Mouse (Mus musculus): ENCODE measurements around the gene Gm45618. TPM values are rescaled to one million over a fixed set of nuclear protein-coding genes. Genes with fewer than 3 reads are reported as not detected.

Gm45618 gene
- not detected for polyA plus RNA-seq (2015; fragmentation: Illumina TruSeq; extraction: RNeasy Lipid Tissue Mini Kit (QIAGEN cat#74804); ENCODE audit: low read depth, low replicate concordance)

DNA sequence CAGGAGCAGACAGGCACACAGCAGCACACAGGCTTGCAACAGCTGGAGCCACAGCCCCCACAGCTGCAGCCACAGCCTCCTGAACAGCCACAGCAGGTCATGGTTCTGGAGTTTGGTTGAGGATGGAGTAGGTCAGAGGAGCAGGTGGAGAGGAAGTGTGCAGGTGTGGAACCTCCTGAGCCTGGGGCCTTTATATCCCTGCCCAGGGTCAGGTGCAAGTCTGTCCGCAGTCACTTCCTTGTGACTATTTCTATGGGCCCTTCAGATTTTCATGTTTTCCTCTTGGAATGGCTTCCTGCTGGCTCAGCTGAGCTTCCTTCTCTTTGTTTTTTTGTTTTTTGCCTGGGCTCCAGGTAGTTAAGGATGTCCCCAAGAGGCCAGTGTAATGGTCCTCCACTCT is at the start of gene Gm45618:
Gm45618 (minus strand) TSS at position 101 of the 400 bp plus-strand sequence.

DNA sequence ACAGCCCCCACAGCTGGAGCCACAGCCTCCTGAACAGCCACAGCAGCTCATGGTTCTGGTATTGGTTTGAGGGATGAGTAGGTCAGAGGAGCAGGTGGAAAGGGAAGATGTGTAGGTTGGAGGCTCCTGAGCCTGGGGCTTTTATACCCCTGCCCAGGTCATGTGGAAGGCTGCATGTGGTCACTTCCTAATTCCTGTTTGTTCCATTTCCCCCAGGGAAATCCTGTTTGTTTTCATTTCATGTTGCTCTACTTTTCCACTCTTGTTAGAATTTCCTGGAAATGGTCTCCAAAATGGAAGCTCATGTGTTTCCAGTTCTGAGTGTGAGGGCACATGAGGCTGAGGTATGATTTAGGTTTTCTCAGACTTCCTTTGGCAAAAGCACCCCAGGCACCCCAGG is 45.1 kb upstream of the Gm45618 start, which contains the start of gene Gm4553:
Gm4553 (minus strand) TSS at position 101 of the 400 bp plus-strand sequence.

DNA sequence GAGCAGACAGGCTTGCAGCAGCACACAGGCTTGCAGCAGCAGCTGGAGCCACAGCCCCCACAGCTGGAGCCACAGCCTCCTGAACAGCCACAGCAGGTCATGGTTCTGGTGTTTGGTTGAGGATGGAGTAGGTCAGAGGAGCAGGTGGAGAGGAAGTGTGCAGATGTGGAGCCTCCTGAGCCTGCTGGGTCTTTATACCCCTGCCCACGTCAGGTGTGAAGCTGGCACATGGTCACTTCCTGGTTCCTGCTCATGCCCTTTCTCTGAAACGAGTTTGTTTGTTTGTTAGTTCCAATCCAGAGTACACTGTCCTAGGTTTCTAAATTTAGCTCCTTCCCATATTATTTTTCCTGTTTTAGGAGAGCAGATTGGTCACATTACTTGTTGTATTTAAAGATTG is 36.5 kb upstream of the Gm45618 start, which contains the start of gene Gm29735:
Gm29735 (minus strand) TSS at position 101 of the 400 bp plus-strand sequence.

DNA sequence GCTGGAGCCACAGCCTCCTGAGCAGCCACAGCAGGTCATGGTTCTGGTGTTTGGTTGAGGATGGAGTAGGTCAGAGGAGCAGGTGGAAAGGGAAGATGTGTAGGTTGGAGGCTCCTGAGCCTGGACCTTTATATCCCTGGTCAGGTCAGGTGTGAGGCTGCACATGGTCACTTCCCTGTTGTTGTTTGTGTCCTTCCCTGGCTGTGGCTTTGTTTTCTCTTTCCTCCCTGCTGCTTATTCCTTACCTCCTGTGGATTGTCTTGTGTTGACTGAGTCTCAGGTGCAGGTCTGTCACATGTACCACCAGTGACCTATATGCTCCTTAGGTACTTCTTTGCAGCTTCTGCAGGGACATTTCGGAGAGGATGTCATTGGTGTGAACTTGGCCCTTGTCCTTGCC is 24.0 kb upstream of the Gm45618 start, which contains the start of gene Gm45337:
Gm45337 (minus strand) TSS at position 101 of the 400 bp plus-strand sequence.

DNA sequence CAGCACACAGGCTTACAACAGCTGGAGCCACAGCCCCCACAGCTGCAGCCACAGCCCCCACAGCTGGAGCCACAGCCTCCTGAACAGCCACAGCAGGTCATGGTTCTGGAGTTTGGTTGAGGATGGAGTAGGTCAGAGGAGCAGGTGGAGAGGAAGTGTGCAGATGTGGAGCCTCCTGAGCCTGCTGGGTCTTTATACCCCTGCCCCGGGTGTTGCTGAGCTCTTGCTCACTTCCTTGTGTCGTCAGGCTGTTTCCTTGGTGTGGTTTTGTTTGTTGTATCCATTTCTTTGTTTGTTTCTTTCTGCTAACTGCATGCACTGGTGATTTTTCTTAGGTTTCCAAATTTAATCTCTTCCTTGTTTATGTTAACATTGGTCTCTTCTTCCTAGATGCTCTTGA is 15.4 kb upstream of the Gm45618 start, which contains the start of gene Gm39115:
Gm39115 (minus strand) TSS at position 101 of the 400 bp plus-strand sequence.

DNA sequence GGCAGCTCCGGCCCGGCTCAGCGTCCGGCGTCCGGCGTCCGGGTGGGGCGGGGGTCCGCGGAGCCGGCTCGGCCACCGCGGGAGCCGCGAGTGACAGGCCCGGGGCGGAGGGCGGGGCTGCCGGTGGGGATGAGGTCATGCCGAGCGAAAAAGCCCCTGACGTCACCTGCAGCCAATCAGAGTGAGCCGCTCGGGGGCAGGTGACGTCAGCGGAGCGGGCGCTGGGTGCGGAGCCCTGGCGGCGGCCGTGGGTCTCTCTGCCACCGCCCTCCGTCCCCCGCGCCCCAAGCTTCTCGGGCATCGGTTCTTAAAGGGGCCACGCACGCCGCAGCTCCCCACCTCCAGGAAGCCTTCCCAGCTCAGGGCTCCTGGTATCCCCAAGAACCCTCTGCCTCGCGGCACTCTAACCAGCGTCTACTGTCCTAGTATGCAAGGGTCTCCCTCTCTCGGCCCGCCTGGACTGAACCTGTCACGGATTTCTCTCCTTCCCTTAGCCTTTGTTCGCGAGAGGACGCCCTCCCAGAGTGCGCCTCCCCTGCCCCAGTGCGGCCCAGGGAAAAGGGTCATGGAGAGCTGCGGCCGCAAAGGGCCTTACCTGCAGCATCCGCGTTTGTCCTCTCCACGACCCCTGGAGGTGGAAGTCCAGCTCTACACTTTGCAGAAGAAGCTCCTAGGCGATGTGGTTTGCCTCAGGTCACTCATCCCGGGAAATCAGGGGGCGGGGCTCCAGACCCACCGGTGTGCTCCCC is 25.2 kb downstream of the Gm45618 start, which contains the start of gene Dusp8:
Dusp8 (minus strand) TSS at position 661 of the 749 bp plus-strand sequence.

Other genes with a start within 250 kb of the Gm45618 start
- 111 TPM for gene Tollip, start 202.2 kb downstream of the Gm45618 start, polyA plus RNA-seq (2015; fragmentation: Illumina TruSeq; extraction: RNeasy Lipid Tissue Mini Kit (QIAGEN cat#74804); ENCODE audit: low read depth, low replicate concordance)
- gene Brsk2, start 171.0 kb downstream of the Gm45618 start, polyA plus RNA-seq (2015; fragmentation: Illumina TruSeq; extraction: RNeasy Lipid Tissue Mini Kit (QIAGEN cat#74804); ENCODE audit: low read depth, low replicate concordance): 129 TPM
- 41.2 TPM for gene Mob2, start 59.7 kb downstream of the Gm45618 start, polyA plus RNA-seq (2015; fragmentation: Illumina TruSeq; extraction: RNeasy Lipid Tissue Mini Kit (QIAGEN cat#74804); ENCODE audit: low read depth, low replicate concordance)
- gene Dusp8, start 24.9 kb downstream of the Gm45618 start, polyA plus RNA-seq (2015; fragmentation: Illumina TruSeq; extraction: RNeasy Lipid Tissue Mini Kit (QIAGEN cat#74804); ENCODE audit: low read depth, low replicate concordance): 63.5 TPM
- gene Gm39115, start 15.3 kb upstream of the Gm45618 start, polyA plus RNA-seq (2015; fragmentation: Illumina TruSeq; extraction: RNeasy Lipid Tissue Mini Kit (QIAGEN cat#74804); ENCODE audit: low read depth, low replicate concordance): not detected
- gene Gm45337, start 23.9 kb upstream of the Gm45618 start, polyA plus RNA-seq (2015; fragmentation: Illumina TruSeq; extraction: RNeasy Lipid Tissue Mini Kit (QIAGEN cat#74804); ENCODE audit: low read depth, low replicate concordance): not detected
- not detected for gene Gm29735, start 36.4 kb upstream of the Gm45618 start, polyA plus RNA-seq (2015; fragmentation: Illumina TruSeq; extraction: RNeasy Lipid Tissue Mini Kit (QIAGEN cat#74804); ENCODE audit: low read depth, low replicate concordance)
- gene Gm4553, start 45.0 kb upstream of the Gm45618 start, polyA plus RNA-seq (2015; fragmentation: Illumina TruSeq; extraction: RNeasy Lipid Tissue Mini Kit (QIAGEN cat#74804); ENCODE audit: low read depth, low replicate concordance): not detected
- not detected for gene Krtap5-2, start 55.3 kb upstream of the Gm45618 start, polyA plus RNA-seq (2015; fragmentation: Illumina TruSeq; extraction: RNeasy Lipid Tissue Mini Kit (QIAGEN cat#74804); ENCODE audit: low read depth, low replicate concordance)
- gene Gm10153, start 69.7 kb upstream of the Gm45618 start, polyA plus RNA-seq (2015; fragmentation: Illumina TruSeq; extraction: RNeasy Lipid Tissue Mini Kit (QIAGEN cat#74804); ENCODE audit: low read depth, low replicate concordance): not detected
- not detected for gene Krtap5-3, start 80.6 kb upstream of the Gm45618 start, polyA plus RNA-seq (2015; fragmentation: Illumina TruSeq; extraction: RNeasy Lipid Tissue Mini Kit (QIAGEN cat#74804); ENCODE audit: low read depth, low replicate concordance)
- not detected for gene Gm7579, start 91.1 kb upstream of the Gm45618 start, polyA plus RNA-seq (2015; fragmentation: Illumina TruSeq; extraction: RNeasy Lipid Tissue Mini Kit (QIAGEN cat#74804); ENCODE audit: low read depth, low replicate concordance)
- not detected for gene Krtap5-5, start 109.2 kb upstream of the Gm45618 start, polyA plus RNA-seq (2015; fragmentation: Illumina TruSeq; extraction: RNeasy Lipid Tissue Mini Kit (QIAGEN cat#74804); ENCODE audit: low read depth, low replicate concordance)
- not detected for gene Gm40460, start 120.3 kb upstream of the Gm45618 start, polyA plus RNA-seq (2015; fragmentation: Illumina TruSeq; extraction: RNeasy Lipid Tissue Mini Kit (QIAGEN cat#74804); ENCODE audit: low read depth, low replicate concordance)
- gene Gm2431, start 137.6 kb upstream of the Gm45618 start, polyA plus RNA-seq (2015; fragmentation: Illumina TruSeq; extraction: RNeasy Lipid Tissue Mini Kit (QIAGEN cat#74804); ENCODE audit: low read depth, low replicate concordance): not detected
- gene Gm4559, start 153.6 kb upstream of the Gm45618 start, polyA plus RNA-seq (2015; fragmentation: Illumina TruSeq; extraction: RNeasy Lipid Tissue Mini Kit (QIAGEN cat#74804); ENCODE audit: low read depth, low replicate concordance): not detected
- gene Krtap5-1, start 176.4 kb upstream of the Gm45618 start, polyA plus RNA-seq (2015; fragmentation: Illumina TruSeq; extraction: RNeasy Lipid Tissue Mini Kit (QIAGEN cat#74804); ENCODE audit: low read depth, low replicate concordance): not detected
- gene Krtap5-4, start 182.8 kb upstream of the Gm45618 start, polyA plus RNA-seq (2015; fragmentation: Illumina TruSeq; extraction: RNeasy Lipid Tissue Mini Kit (QIAGEN cat#74804); ENCODE audit: low read depth, low replicate concordance): not detected